Mouse (Mus musculus) liver, adult 2 months (tissue): ENCODE results near the gene Aars2.

ENCODE experiments used
- CTCF ChIP-seq: fragments of 200-500 bp; IDR thresholded peaks from 2 replicates; pipeline ENCODE4 v1.5.1; 2011; ENCODE audit warnings: low read depth, low read length, control low read depth
- POLR2A ChIP-seq: fragments of 200-500 bp; IDR thresholded peaks from 2 replicates; pipeline ENCODE4 v1.6.1; 2011; ENCODE audit warnings: low read length, control low read depth; ENCODE audit not compliant: insufficient read depth; ENCODE audit errors: extremely low read depth

- TF ChIP-seq CTCF (no peak), POLR2A (no peak)
These were observed 49.2 kb upstream of the Aars2 start for GRCm38 (mm10) chr17:45457487-45457886.
